Mouse (Mus musculus) cortical plate, adult 2 months (tissue): Measurements from ENCODE around the gene She. TPM values are rescaled to one million over a fixed set of nuclear protein-coding genes. Genes with fewer than 3 reads are reported as not detected.

Source experiments
- H3K27ac ChIP-seq: fragments of 200-500 bp; 2 replicates; pipeline ENCODE4 v1.5.1; 2012; ENCODE audit warnings: low read length, control low read depth, inconsistent platforms; ENCODE audit not compliant: insufficient read depth
- H3K4me1 ChIP-seq: fragments of 200-500 bp; 2 replicates; pipeline ENCODE4 v1.6.1; 2011; ENCODE audit warnings: low read length; ENCODE audit not compliant: control insufficient read depth, insufficient read depth
- H3K4me3 ChIP-seq: fragments of 200-500 bp; 2 replicates; pipeline ENCODE4 v1.5.1; 2011; ENCODE audit warnings: mild to moderate bottlenecking, low read length, control low read depth; ENCODE audit not compliant: insufficient read depth
- CTCF ChIP-seq: fragments of 200-500 bp; IDR thresholded peaks from 2 replicates; pipeline ENCODE4 v1.5.1; 2011; ENCODE audit warnings: mild to moderate bottlenecking, control low read depth, low read length; ENCODE audit not compliant: insufficient read depth; ENCODE audit errors: extremely low read depth
- POLR2A ChIP-seq: fragments of 200-500 bp; IDR thresholded peaks from 2 replicates; pipeline ENCODE4 v1.6.1; 2011; ENCODE audit warnings: mild to moderate bottlenecking, low read length, control low read depth; ENCODE audit not compliant: insufficient read depth; ENCODE audit errors: extremely low read depth
- polyA plus RNA-seq: library from polyadenylated mRNA; depleted of rRNA; stranded (reverse); fragments of >200 nt; gene quantifications from 2 replicates; pipeline ENCODE4 v1.2.3, GENCODE M21; 2012

She gene
- polyA plus RNA-seq, 1 experiment, result 2.2 TPM

DNA sequence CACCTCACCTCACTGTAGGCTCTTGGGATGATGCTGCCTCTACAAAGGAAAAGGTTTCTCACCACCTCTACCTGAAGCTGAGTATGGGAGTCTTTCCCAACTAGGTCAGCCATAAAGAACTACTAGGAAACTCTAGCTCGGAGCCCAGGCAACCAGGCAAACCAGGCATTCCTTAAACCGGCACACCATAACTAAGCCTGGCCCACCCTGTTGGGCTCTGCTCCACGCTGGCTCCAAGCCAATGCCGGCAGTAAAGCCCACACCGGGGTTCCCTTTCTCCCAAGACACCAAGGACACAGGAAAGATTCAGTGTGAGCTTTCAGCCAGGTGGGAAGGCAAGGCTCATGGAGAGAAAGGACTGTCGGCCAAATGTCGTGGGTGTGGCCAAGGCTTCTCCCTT is 37.2 kb downstream of the She start:
- peaks cover 5% of the 10 kb centered on the region for H3K4me1 ChIP-seq
- no peak overlapping the region for H3K4me3 ChIP-seq
- TF ChIP-seq CTCF (no peak), POLR2A (no peak)
- no peak overlapping the region for H3K27ac ChIP-seq

DNA sequence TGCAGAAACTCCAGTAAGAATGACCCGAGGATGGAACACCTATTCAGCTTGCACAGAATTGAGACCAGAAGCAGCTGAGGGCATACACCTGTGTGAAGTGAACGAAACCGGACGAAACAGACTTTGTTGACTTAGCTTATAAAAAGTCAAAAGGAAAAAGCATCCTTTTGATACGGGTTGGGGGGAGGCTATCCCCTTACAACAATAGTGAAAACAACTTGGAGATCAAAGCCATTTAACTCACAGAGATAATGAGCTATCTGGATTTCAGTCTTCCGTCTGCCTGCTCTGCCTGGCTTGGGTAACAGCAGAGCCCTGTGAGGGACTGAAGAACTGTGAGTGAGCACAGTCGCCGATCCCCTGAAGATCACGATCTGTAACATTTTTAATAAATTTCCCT is 37.8 kb downstream of the She start:
- Histone ChIP-seq H3K4me1 (peaks cover 5% of the 10 kb centered on the region), H3K4me3 (no peak overlapping the region), H3K27ac (no peak overlapping the region)
- TF ChIP-seq CTCF (no peak), POLR2A (no peak)

DNA sequence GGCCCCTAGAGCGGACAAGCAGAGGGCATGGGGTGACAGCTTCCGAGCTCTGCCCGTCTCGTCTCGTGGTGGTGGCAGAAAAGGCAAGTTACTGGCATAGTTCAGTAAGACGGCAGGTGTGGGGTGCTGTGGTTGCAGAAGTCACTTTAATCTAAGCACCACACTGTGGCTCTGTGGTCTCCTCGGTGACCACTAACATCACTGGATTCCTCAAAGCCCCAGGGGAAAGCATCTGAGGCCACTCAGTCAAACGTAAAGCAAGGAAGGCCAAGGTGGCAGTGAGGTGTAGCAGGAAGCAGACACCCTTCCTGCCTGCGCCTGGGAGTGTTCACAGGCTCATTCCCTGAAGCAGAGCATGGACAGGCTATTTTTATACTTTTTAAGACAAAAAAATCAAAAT is 38.4 kb downstream of the She start:
- Histone ChIP-seq H3K4me3 (no peak overlapping the region), H3K4me1 (peaks cover 5% of the 10 kb centered on the region), H3K27ac (no peak overlapping the region)
- TF ChIP-seq POLR2A (no peak), CTCF (no peak)

DNA sequence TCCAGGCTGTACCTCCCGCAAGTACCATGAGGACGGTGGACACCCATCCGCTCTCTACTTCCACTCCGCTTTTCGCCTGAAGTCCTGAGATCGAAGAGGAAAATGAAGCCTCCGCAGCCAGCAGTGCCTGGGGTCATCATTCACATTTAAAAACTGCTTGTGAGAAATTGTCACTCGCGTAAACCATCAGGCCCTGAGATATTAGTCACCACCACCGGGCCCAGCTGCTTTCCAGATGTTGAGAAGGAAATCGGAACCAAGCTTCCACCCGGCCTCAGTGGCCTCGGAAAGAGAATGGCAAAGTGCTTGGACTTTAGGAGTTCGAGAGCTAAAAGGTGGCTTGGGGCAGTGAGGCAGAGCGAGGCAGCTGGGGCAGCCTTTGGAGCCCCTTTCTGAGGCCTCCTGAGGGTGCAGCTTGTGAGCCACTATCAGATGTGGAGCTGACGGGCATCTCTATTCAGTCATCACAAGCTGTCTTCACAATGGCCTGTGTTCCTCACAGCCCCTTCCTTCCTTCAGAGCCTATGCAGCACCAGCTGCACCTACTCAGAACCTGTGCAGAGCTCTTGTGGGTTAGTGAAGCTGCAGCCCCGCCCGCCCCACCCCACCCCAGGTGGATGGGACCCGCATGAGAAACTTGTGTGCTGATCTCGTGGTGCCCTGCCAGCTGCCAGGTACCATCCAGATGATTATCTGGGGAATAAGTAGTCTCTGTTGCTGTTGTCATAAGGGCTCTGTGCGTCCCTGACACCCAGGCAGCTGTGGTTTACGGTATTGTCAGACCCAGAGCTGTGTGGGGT is 39.5 kb downstream of the She start:
- TF ChIP-seq POLR2A, result no peak
- TF ChIP-seq CTCF, result no peak
- Histone ChIP-seq H3K27ac (no peak overlapping the region), H3K4me1 (peaks cover 5% of the 10 kb centered on the region), H3K4me3 (no peak overlapping the region)

DNA sequence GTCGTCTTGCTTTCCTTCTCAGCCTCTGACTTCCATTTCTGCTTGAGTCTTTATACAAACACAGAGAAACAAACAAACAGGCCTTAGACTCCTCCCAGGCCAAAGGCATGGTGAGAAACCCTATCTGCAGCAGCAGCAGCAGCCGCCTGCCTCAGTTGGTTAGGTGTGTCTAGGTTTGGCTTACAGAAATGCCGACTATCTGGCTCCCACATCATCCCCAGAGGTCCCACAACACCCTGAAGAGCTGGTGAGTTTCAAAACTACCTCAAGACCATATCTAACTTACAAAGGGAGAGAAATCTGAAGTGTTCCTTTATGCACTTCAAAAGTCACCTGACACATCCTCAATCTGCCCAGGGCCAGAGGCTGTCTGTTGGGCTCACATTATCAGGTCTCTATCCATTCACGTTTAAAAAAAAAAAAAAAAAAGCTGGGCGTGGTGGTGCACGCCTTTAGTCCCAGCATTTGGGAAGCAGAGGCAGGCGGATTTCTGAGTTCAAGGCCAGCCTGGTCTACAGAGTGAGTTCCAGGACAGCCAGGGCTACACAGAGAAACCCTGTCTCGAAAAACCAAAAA is 40.3 kb downstream of the She start:
- H3K4me3 ChIP-seq, result no peak overlapping the region
- H3K4me1 ChIP-seq, result peaks cover 3% of the 10 kb centered on the region; the same call in 1 of the 2 replicates
- no peak overlapping the region for H3K27ac ChIP-seq
- TF ChIP-seq CTCF, result no peak
- TF ChIP-seq POLR2A, result no peak

DNA sequence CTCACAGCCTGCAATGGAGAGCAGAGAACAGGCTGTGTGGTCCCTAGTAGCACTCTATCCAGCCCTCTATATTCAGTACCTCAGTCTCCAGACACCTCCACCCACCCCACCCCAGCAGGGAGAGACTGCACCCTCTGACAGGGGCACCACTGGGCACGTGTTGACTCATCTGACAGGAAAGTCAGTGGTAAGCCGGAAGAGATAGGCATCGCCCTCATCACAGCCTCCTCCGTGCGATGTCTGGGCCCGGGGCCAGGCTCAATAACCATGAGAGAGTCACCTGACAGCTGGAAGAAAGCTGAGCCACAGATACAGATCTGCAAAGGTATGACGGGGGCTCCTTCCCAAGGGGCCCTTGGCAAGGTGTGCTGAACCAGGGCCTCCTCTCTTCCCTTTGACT is 41.0 kb downstream of the She start:
- Histone ChIP-seq H3K4me3 (no peak overlapping the region), H3K27ac (no peak overlapping the region), H3K4me1 (peaks cover 3% of the 10 kb centered on the region; the same call in 1 of the 2 replicates)
- TF ChIP-seq CTCF, result no peak
- TF ChIP-seq POLR2A, result no peak

DNA sequence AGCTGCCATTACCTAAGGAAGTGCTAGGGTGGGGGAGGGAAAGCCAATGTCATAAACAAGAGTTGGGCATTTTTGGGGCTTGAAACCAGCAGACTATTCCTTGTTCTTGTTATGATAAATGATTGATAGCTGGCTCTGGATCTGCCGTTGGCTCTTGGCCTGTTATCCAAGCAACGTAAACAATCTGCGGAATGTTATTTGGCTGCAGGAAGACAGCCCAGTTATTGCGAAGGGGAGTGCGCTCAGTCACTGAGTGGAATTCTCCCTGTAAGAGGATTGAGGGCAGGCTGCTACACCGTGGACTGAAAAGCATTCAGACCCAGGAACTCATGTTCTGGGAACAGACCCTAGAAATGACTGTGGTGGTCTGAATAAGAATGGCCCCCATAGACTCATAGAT is 41.5 kb downstream of the She start:
- Histone ChIP-seq H3K4me1 (peaks cover 3% of the 10 kb centered on the region; the same call in 1 of the 2 replicates), H3K27ac (no peak overlapping the region), H3K4me3 (no peak overlapping the region)
- no peak for TF ChIP-seq CTCF
- no peak for TF ChIP-seq POLR2A

DNA sequence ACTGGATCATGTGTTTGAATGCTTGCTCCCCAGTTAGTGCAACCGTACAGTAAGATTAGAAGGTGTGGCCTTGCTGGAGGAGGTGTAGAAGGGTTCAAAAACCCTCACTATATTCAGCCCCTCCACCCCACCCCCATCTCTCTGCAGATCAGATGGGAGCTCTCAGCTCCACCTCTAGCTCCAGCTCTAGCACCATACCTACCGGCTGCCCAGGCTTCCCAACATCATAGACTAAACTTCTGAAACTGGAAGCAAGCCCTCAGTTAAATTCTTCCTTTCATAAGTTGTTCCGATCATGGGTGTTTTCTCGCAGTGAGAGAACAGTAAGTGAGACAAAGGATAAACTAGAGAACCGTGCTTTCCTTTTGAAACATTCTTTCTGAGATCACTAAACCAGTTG is 42.9 kb downstream of the She start:
- Histone ChIP-seq H3K27ac (no peak overlapping the region), H3K4me3 (no peak overlapping the region), H3K4me1 (no peaks in the 10 kb centered on the region)
- TF ChIP-seq CTCF, result no peak
- no peak for TF ChIP-seq POLR2A

DNA sequence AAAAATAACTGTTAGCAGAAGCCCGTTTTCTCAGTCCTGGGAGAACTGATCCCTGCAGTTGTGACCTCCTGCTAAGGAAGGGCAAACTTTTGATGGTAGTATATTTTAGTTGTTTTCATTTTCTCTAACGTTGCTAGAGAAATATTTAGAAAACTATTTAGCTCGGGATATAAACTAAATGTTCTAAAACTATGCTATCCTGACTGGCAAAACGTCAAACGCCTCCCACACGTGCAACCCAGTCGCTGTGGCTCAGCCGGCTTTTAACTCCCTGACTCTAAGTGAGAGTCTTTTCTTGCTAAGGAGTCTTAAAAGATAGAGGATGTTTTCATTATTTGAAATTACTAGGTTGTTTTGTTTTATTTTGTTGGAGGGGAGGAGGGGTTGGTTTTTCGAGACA is 43.9 kb downstream of the She start:
- no peak overlapping the region for H3K4me3 ChIP-seq
- no peaks in the 10 kb centered on the region for H3K4me1 ChIP-seq
- TF ChIP-seq CTCF, result no peak
- TF ChIP-seq POLR2A, result no peak
- no peak overlapping the region for H3K27ac ChIP-seq

DNA sequence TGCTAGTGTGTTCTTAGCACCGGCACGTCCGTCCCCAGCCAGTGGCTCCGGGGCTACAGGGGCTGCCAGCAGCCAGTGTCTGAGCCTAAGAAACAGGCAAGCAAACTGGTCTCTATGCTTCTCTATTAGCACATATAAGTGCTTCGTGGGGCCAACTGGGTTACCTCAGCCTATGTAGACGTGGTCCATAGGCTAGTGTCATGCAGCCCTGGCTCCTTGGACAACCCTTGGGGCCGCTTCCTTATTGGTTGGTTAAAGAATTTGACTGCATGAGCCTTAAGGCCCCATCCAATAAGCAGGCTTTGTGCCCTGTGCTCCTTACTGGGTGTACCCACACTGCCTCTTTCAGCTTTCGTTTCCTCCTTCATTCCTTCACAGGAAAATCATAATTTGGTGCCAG is 44.6 kb downstream of the She start:
- TF ChIP-seq POLR2A (no peak), CTCF (no peak)
- no peak overlapping the region for H3K27ac ChIP-seq
- H3K4me1 ChIP-seq, result no peaks in the 10 kb centered on the region
- H3K4me3 ChIP-seq, result no peak overlapping the region

DNA sequence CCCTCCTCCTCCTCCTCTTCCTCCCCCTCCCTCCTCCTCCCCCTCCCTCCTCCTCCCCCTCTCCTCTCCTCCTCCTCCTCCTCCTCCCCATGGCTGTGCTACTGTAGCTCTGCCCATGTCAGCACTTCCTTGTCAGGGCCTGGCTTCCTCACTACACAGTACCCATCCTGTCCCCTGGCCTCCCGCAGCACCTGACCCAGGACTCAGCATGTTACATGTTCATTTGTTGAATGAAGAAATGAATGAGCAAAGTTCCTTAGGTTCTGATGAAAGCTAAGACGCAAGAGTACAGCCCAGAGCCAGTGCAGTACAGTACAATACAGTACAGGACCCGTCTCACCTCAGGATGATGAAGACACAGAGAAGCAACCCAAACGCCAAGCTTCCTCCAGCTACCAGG is 45.3 kb downstream of the She start:
- no peak for TF ChIP-seq CTCF
- TF ChIP-seq POLR2A, result no peak
- no peak overlapping the region for H3K27ac ChIP-seq
- no peaks in the 10 kb centered on the region for H3K4me1 ChIP-seq
- H3K4me3 ChIP-seq, result no peak overlapping the region
